Mouse (Mus musculus) liver, postnatal 0 days (tissue): ENCODE results near the gene Rbfox3.

Experiments
- CTCF ChIP-seq: sonication (generic); IDR thresholded peaks from 2 replicates; pipeline ENCODE4 v1.5.1; 2016; ENCODE audit warnings: antibody characterized with exemption, low read depth
- EP300 ChIP-seq: IDR thresholded peaks from 2 replicates; pipeline ENCODE4 v1.6.1; 2016; ENCODE audit warnings: antibody characterized with exemption, low read depth, mild to moderate bottlenecking

DNA sequence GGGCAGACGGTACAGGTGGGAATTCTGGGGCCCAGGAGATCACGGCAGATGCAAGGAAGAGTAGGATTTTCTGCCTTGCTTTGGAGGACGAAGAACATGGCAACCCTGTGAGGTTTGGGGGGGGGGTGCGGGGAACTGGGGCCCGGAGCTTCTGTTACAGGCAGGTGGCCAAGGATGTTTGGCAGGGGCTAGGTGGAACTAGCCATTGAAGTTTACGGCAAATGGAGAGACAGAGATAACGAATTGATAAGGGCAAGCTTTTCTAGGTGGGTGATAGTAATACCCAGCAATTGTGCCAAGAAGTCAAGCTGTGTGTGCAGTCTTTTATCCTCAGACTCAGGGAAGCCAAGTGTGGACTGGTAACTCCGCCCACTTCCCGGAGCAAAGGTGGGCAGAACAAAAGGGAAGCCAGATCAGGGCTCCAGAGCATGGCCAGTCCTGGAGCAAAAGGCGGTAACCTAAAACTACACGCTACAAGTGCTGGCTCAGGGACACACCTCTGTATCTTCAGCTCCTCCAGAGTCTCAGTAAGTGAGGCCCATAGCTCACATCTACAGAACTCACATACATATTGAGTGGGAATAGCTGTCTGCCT lies 443.9 kb downstream of the Rbfox3 start:
- TF ChIP-seq CTCF: no peak
- no peak for TF ChIP-seq EP300
